Mouse (Mus musculus): ENCODE results near the gene Mcm6. TPM values are rescaled to one million over a fixed set of nuclear protein-coding genes. Genes with fewer than 3 reads are reported as not detected.
A peak's percentile ranks its signal among the peaks of the same experiment; 100 is the strongest.
"Not testable (repeated sequence)": the region's sequence is repeated elsewhere in the genome, so short reads cannot be mapped to it uniquely, and the experiment has no call there.

Mcm6 gene
- polyA plus RNA-seq, 1 experiment from 2014 or later: 308 TPM

GRCm38 (mm10) chr1:128353092-128353491 is 6.4 kb downstream of the Mcm6 start:
- H3K4me1 ChIP-seq (ENCODE audit: control insufficient read depth, insufficient read depth, low read length): peaks cover 12% of the 10 kb centered on the region; the same call in 1 of the 2 replicates
- H3K4me2 ChIP-seq (replicated peaks; ENCODE audit: low read depth, low read length): no peak overlapping the region
- no peaks in the 10 kb centered on the region for H3K9me3 ChIP-seq (ENCODE audit: control insufficient read depth, low read length)
- no peak for ATAC-seq (ENCODE audit: low FRiP score, low TSS enrichment)
- no peak overlapping the region for H3K27ac ChIP-seq (ENCODE audit: low read depth, low read length)
- no peak overlapping the region for H3K9ac ChIP-seq (ENCODE audit: low read depth, low read length)
- H3K4me3 ChIP-seq (ENCODE audit: low read length): no peak overlapping the region
- no peaks in the 10 kb centered on the region for H3K27me3 ChIP-seq (ENCODE audit: control insufficient read depth, insufficient read depth, low read length)
- peaks cover 80% of the 10 kb centered on the region for H3K36me3 ChIP-seq (ENCODE audit: control insufficient read depth, insufficient read depth, low read length)
- 88% methylated on average over 3 of the region's 3 CpGs for WGBS

- WGBS: 87% methylated on average over 10 of the region's 10 CpGs
- H3K4me1 ChIP-seq (ENCODE audit: control insufficient read depth, insufficient read depth, low read length): no peaks in the 10 kb centered on the region
- H3K27ac ChIP-seq (ENCODE audit: low read depth, low read length): no peak overlapping the region
Observed at GRCm38 (mm10) chr1:128344232-128344631, 15.2 kb downstream of the Mcm6 start.

GRCm38 (mm10) chr1:128337708-128338320 is 21.6 kb downstream of the Mcm6 start:
- WGBS: 90% methylated on average over 13 of the region's 13 CpGs

More at GRCm38 (mm10) chr1:128344232-128344631, 15.2 kb downstream of the Mcm6 start:
- H3K9ac ChIP-seq (ENCODE audit: low read depth, low read length): no peak overlapping the region
- H3K9me3 ChIP-seq (ENCODE audit: control insufficient read depth, low read length): no peaks in the 10 kb centered on the region
- ATAC-seq (ENCODE audit: low FRiP score, low TSS enrichment): no peak
- H3K36me3 ChIP-seq (ENCODE audit: control insufficient read depth, insufficient read depth, low read length): peaks cover 92% of the 10 kb centered on the region
- no peak overlapping the region for H3K4me2 ChIP-seq (replicated peaks; ENCODE audit: low read depth, low read length)
- no peaks in the 10 kb centered on the region for H3K27me3 ChIP-seq (ENCODE audit: control insufficient read depth, insufficient read depth, low read length)
- no peak overlapping the region for H3K4me3 ChIP-seq (ENCODE audit: low read length)

DNA sequence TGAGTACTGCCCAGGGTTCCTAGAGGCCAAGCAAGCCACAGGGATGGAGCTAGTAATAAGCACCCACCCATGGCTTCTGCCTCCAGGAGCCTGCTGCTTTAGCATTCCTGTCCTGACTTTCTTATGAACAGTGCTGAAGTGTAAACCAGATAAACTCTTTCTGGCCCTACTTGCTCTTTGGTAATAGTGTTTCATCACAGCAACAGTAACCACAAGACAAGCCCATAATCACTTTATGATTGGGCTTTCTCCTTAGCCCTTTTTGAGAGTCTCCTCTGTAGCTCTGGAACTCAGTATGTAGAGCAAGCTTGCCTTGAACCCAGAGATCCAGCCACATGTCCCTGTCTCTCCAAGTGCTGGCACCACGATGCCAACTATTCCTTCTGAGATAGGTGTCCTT is 29.2 kb downstream of the Mcm6 start:
- H3K4me1 ChIP-seq (ENCODE audit: control insufficient read depth, insufficient read depth, low read length): no peaks in the 10 kb centered on the region
- WGBS: 100% methylated on average over 1 of the region's 1 CpGs
- peaks cover 76% of the 10 kb centered on the region for H3K36me3 ChIP-seq (ENCODE audit: control insufficient read depth, insufficient read depth, low read length)
- no peak overlapping the region for H3K4me3 ChIP-seq (ENCODE audit: low read length)
- ATAC-seq (ENCODE audit: low FRiP score, low TSS enrichment): no peak
- no peak overlapping the region for H3K27ac ChIP-seq (ENCODE audit: low read depth, low read length)
- no peak overlapping the region for H3K4me2 ChIP-seq (replicated peaks; ENCODE audit: low read depth, low read length)
- H3K9me3 ChIP-seq (ENCODE audit: control insufficient read depth, low read length): no peaks in the 10 kb centered on the region
- no peaks in the 10 kb centered on the region for H3K27me3 ChIP-seq (ENCODE audit: control insufficient read depth, insufficient read depth, low read length)
- no peak overlapping the region for H3K9ac ChIP-seq (ENCODE audit: low read depth, low read length)

More at GRCm38 (mm10) chr1:128337708-128338320, 21.6 kb downstream of the Mcm6 start:
- no peak for ATAC-seq (ENCODE audit: low FRiP score, low TSS enrichment)
- Histone ChIP-seq H3K4me2 (replicated peaks; ENCODE audit: low read depth, low read length) (no peak overlapping the region), H3K4me3 (ENCODE audit: low read length) (no peak overlapping the region), H3K36me3 (ENCODE audit: control insufficient read depth, insufficient read depth, low read length) (peaks cover 84% of the 10 kb centered on the region), H3K4me1 (ENCODE audit: control insufficient read depth, insufficient read depth, low read length) (no peaks in the 10 kb centered on the region), H3K9ac (ENCODE audit: low read depth, low read length) (no peak overlapping the region), H3K9me3 (ENCODE audit: control insufficient read depth, low read length) (no peaks in the 10 kb centered on the region), H3K27ac (ENCODE audit: low read depth, low read length) (no peak overlapping the region), H3K27me3 (ENCODE audit: control insufficient read depth, insufficient read depth, low read length) (no peaks in the 10 kb centered on the region)

GRCm38 (mm10) chr1:128328218-128328617 is 31.2 kb downstream of the Mcm6 start, which contains the start of gene Lct:
Gene Lct (minus strand): TSS chr1:128328318.
- Histone ChIP-seq H3K27ac (ENCODE audit: low read depth, low read length) (no peak within 1 kb of the TSS), H3K4me2 (replicated peaks; ENCODE audit: low read depth, low read length) (no peak within 1 kb of the TSS), H3K27me3 (ENCODE audit: control insufficient read depth, insufficient read depth, low read length) (no peaks in the 10 kb centered on the region), H3K36me3 (ENCODE audit: control insufficient read depth, insufficient read depth, low read length) (peaks cover 56% of the 10 kb centered on the region), H3K9ac (ENCODE audit: low read depth, low read length) (no peak within 1 kb of the TSS), H3K9me3 (ENCODE audit: control insufficient read depth, low read length) (no peaks in the 10 kb centered on the region), H3K4me1 (ENCODE audit: control insufficient read depth, insufficient read depth, low read length) (no peaks in the 10 kb centered on the region), H3K4me3 (ENCODE audit: low read length) (no peak within 1 kb of the TSS)
- no peak for ATAC-seq (ENCODE audit: low FRiP score, low TSS enrichment)
- WGBS: 86% methylated on average over 3 of the region's 3 CpGs

GRCm38 (mm10) chr1:128327165-128327564 is 32.3 kb downstream of the Mcm6 start:
- Histone ChIP-seq H3K4me1 (ENCODE audit: control insufficient read depth, insufficient read depth, low read length) (no peaks in the 10 kb centered on the region), H3K9me3 (ENCODE audit: control insufficient read depth, low read length) (no peaks in the 10 kb centered on the region), H3K27me3 (ENCODE audit: control insufficient read depth, insufficient read depth, low read length) (no peaks in the 10 kb centered on the region), H3K9ac (ENCODE audit: low read depth, low read length) (no peak overlapping the region), H3K36me3 (ENCODE audit: control insufficient read depth, insufficient read depth, low read length) (peaks cover 45% of the 10 kb centered on the region; the same call in 1 of the 2 replicates), H3K4me3 (ENCODE audit: low read length) (no peak overlapping the region), H3K27ac (ENCODE audit: low read depth, low read length) (no peak overlapping the region), H3K4me2 (replicated peaks; ENCODE audit: low read depth, low read length) (no peak overlapping the region)
- WGBS: 96% methylated on average over 1 of the region's 1 CpGs
- ATAC-seq (ENCODE audit: low FRiP score, low TSS enrichment): no peak

DNA sequence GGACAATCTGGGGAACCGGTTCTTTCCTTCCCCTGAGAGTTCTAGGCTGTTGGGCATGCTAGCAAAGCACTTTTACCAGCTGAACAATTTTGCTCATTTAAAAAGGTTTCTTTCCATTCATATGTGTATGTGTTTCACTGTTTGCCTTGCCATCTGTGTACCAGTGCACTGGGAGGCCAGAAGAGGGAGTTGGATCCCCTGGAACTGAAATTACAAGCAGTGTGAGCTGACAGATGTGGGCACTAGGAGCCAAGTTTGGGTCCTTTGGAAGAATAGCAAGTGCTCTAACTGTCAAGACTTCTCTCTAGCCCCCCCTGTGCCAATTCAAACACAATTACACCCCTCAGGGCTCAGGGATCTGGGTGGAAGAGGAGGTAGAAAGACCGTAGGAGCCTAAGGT is 34.7 kb downstream of the Mcm6 start:
- peaks cover 24% of the 10 kb centered on the region; the same call in 1 of the 2 replicates for H3K36me3 ChIP-seq (ENCODE audit: control insufficient read depth, insufficient read depth, low read length)
- H3K4me1 ChIP-seq (ENCODE audit: control insufficient read depth, insufficient read depth, low read length): no peaks in the 10 kb centered on the region
- H3K9me3 ChIP-seq (ENCODE audit: control insufficient read depth, low read length): no peaks in the 10 kb centered on the region
- no peaks in the 10 kb centered on the region for H3K27me3 ChIP-seq (ENCODE audit: control insufficient read depth, insufficient read depth, low read length)
- no peak overlapping the region for H3K4me3 ChIP-seq (ENCODE audit: low read length)
- H3K9ac ChIP-seq (ENCODE audit: low read depth, low read length): no peak overlapping the region
- H3K27ac ChIP-seq (ENCODE audit: low read depth, low read length): no peak overlapping the region
- no peak overlapping the region for H3K4me2 ChIP-seq (replicated peaks; ENCODE audit: low read depth, low read length)
- 89% methylated on average over 2 of the region's 2 CpGs for WGBS
- no peak for ATAC-seq (ENCODE audit: low FRiP score, low TSS enrichment)

- 90% methylated on average over 8 of the region's 8 CpGs for WGBS
- Histone ChIP-seq H3K4me3 (ENCODE audit: low read length) (no peak overlapping the region), H3K9ac (ENCODE audit: low read depth, low read length) (no peak overlapping the region), H3K36me3 (ENCODE audit: control insufficient read depth, insufficient read depth, low read length) (peaks cover 12% of the 10 kb centered on the region; the same call in 1 of the 2 replicates), H3K4me2 (replicated peaks; ENCODE audit: low read depth, low read length) (no peak overlapping the region), H3K4me1 (ENCODE audit: control insufficient read depth, insufficient read depth, low read length) (no peaks in the 10 kb centered on the region), H3K9me3 (ENCODE audit: control insufficient read depth, low read length) (no peaks in the 10 kb centered on the region), H3K27me3 (ENCODE audit: control insufficient read depth, insufficient read depth, low read length) (no peaks in the 10 kb centered on the region), H3K27ac (ENCODE audit: low read depth, low read length) (no peak overlapping the region)
- 0 out of 2 replicates have a peak, but pooled peaks have one; percentile 32 for ATAC-seq (ENCODE audit: low FRiP score, low TSS enrichment)
Observed at GRCm38 (mm10) chr1:128323026-128323643, 36.3 kb downstream of the Mcm6 start.

DNA sequence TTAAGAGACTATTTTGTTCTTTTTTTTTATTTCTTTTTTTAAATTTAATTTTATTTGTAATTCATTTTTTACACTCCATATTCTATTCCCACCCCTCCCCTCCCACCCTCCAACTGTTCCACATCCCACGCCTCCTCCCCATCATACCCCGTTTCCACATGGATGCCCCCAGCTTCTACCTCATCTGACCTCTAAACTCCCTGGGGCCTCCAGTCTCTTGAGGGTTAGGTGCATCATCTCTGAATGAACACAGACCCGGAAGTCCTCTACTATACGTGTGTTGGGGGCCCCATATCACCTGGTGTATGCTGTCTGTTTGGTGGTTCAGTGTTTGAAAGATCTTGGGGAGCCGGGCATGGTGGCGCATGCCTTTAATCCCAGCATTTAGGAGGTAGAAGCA is 40.2 kb downstream of the Mcm6 start:
- WGBS: 71% methylated on average over 6 of the region's 6 CpGs
- not testable (repeated sequence) for H3K4me2 ChIP-seq (replicated peaks; ENCODE audit: low read depth, low read length); H3K27ac ChIP-seq (ENCODE audit: low read depth, low read length); ATAC-seq (ENCODE audit: low FRiP score, low TSS enrichment); H3K27me3 ChIP-seq (ENCODE audit: control insufficient read depth, insufficient read depth, low read length); H3K9ac ChIP-seq (ENCODE audit: low read depth, low read length); H3K9me3 ChIP-seq (ENCODE audit: control insufficient read depth, low read length); H3K4me1 ChIP-seq (ENCODE audit: control insufficient read depth, insufficient read depth, low read length); H3K36me3 ChIP-seq (ENCODE audit: control insufficient read depth, insufficient read depth, low read length); H3K4me3 ChIP-seq (ENCODE audit: low read length)

Data from kidney, embryonic 14.5 days (tissue).